Mouse (Mus musculus): Measurements from ENCODE around the gene Usp5. TPM values are rescaled to one million over a fixed set of nuclear protein-coding genes. Genes with fewer than 3 reads are reported as not detected.
A peak's percentile ranks its signal among the peaks of the same experiment; 100 is the strongest.
"Not testable (repeated sequence)": the region's sequence is repeated elsewhere in the genome, so short reads cannot be mapped to it uniquely, and the experiment has no call there.

Usp5 gene
- polyA plus RNA-seq, 1 experiment from 2014 or later = 223 TPM

DNA sequence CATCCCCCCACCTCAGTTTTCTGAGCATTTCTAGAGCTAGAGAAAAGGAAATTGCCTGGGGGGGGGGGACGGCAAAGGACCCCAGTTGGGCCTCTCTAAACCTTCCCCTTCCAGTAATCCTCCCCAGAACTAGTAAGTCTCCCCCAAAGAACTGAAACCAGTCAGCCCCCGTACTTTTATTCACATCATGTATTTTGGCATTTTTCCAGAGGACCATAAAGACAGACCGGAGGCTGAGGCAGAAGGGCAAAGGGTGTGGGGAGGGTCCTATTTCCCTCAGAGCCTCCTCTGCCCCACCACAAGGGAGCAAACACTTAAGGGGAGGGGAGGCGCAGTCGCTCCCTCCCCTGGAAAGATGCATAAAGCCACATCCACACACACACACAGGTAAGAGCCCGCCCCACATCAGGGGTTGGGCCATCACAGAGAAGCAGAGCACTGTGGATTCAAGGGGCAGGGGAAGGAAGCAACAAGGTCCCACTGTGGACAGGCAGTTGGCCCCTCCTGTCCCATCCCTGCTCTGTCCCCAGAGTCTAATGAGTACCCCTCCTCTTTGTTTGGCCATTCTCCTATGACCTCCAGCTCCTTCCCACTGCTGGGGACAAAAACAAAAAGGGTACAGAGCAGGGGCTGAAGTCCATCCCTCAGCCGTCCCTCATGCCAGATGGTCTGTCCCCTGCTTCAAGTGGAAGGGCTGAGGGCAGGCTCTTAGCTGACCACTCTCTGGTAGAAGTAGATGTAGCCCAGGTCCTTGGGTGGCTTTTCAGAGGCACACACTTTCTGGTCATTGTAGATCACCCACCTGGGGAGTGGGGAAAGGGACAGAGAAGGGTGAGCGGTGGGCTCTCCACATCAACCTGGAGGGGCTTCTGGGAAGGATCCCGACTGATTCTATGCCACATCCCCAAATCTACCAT, 14.2 kb downstream of the Usp5 start:
- Histone ChIP-seq H3K4me3 (ENCODE audit: low read depth, low read length) (no peak overlapping the region), H3K27me3 (ENCODE audit: control insufficient read depth, insufficient read depth, low read depth, low read length) (no peaks in the 10 kb centered on the region), H3K4me1 (ENCODE audit: control insufficient read depth, insufficient read depth, low read length) (peaks cover 19% of the 10 kb centered on the region), H3K9ac (ENCODE audit: low read depth, low read length) (no peak overlapping the region; the same call in 1 of the 2 replicates), H3K27ac (ENCODE audit: low read length) (no peak overlapping the region), H3K9me3 (replicated peaks; ENCODE audit: control insufficient read depth, low read length, poor library complexity, severe bottlenecking) (no peaks in the 10 kb centered on the region), H3K36me3 (ENCODE audit: control insufficient read depth, insufficient read depth, low read length) (peaks cover 35% of the 10 kb centered on the region), H3K4me2 (ENCODE audit: low read length) (no peak overlapping the region)
- 71% methylated on average over 9 of the region's 9 CpGs for WGBS
- no peak for ATAC-seq

- H3K9ac ChIP-seq (ENCODE audit: low read depth, low read length) = no peak overlapping the region
- WGBS = 32% methylated on average over 7 of the region's 8 CpGs
- H3K9me3 ChIP-seq (replicated peaks; ENCODE audit: control insufficient read depth, low read length, poor library complexity, severe bottlenecking) = no peaks in the 10 kb centered on the region
- no peaks in the 10 kb centered on the region for H3K27me3 ChIP-seq (ENCODE audit: control insufficient read depth, insufficient read depth, low read depth, low read length)
- ATAC-seq = peak; percentile 25; the same call in 1 of the 2 replicates
- peak overlapping the region; percentile 55 for H3K4me3 ChIP-seq (ENCODE audit: low read depth, low read length)
- peak overlapping the region; percentile 69 for H3K4me2 ChIP-seq (ENCODE audit: low read length)
- H3K27ac ChIP-seq (ENCODE audit: low read length) = no peak overlapping the region
- H3K4me1 ChIP-seq (ENCODE audit: control insufficient read depth, insufficient read depth, low read length) = peaks cover 26% of the 10 kb centered on the region
- H3K36me3 ChIP-seq (ENCODE audit: control insufficient read depth, insufficient read depth, low read length) = peaks cover 28% of the 10 kb centered on the region
Observed at GRCm38 (mm10) chr6:124814448-124814847, 14.8 kb downstream of the Usp5 start.

DNA sequence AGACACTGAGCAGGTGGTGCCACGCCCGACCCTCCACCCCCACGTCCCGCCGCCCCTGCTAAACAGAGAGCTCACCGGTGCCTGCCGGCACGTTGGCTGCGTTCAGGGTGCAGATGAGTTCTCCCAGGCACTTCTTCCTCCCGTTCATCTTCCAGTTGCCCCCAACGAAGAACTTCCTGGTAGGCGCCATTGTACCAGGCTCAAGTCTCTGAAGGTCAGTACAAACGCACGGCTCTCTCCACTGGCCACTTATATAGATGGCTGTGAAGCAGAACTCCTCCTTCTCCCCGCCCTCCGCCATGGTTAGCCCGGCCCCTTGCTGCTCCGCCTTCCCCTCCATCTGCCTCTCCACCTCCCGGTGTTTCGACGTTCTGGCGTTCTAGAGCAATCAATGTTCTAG, 15.4 kb downstream of the Usp5 start, which contains the start of gene Tpi1:
Gene Tpi1 (minus strand): TSS at position 364 of the 400 bp plus-strand sequence.
- peak within 1 kb of the TSS; percentile 69 for H3K4me2 ChIP-seq (ENCODE audit: low read length)
- WGBS = 0% methylated on average over 22 of the region's 22 CpGs
- peak within 1 kb of the TSS; percentile 86 for H3K27ac ChIP-seq (ENCODE audit: low read length)
- H3K4me1 ChIP-seq (ENCODE audit: control insufficient read depth, insufficient read depth, low read length) = peaks cover 30% of the 10 kb centered on the region
- peak within 1 kb of the TSS; percentile 55 for H3K4me3 ChIP-seq (ENCODE audit: low read depth, low read length)
- H3K36me3 ChIP-seq (ENCODE audit: control insufficient read depth, insufficient read depth, low read length) = peaks cover 23% of the 10 kb centered on the region
- no peaks in the 10 kb centered on the region for H3K27me3 ChIP-seq (ENCODE audit: control insufficient read depth, insufficient read depth, low read depth, low read length)
- peak; percentile 89 for ATAC-seq
- H3K9me3 ChIP-seq (replicated peaks; ENCODE audit: control insufficient read depth, low read length, poor library complexity, severe bottlenecking) = no peaks in the 10 kb centered on the region
- H3K9ac ChIP-seq (ENCODE audit: low read depth, low read length) = peak within 1 kb of the TSS; percentile 75

DNA sequence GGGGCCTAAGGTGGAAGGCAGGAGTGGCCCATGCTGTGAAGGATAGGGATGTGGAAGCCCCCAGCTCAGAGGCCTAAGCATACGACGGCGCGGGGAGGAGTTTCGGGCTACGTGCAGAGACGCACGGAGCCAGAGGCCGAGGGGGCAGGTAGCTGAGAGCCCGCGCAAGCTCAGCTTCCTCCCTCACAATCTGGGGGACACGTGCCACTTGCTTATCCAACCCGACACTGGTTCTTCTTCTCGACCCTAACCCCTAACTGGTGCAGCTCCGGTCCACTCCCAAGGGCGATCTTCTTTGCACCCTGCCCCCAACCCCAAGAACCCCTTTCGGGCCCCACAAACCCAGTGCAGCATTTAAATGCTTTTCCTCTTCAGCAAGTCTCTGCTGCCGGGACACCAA, 15.8 kb downstream of the Usp5 start:
- Histone ChIP-seq H3K4me3 (ENCODE audit: low read depth, low read length) (peak overlapping the region; percentile 55), H3K4me2 (ENCODE audit: low read length) (peak overlapping the region; percentile 69), H3K27ac (ENCODE audit: low read length) (peak overlapping the region; percentile 86), H3K27me3 (ENCODE audit: control insufficient read depth, insufficient read depth, low read depth, low read length) (no peaks in the 10 kb centered on the region), H3K9ac (ENCODE audit: low read depth, low read length) (peak overlapping the region; percentile 75), H3K36me3 (ENCODE audit: control insufficient read depth, insufficient read depth, low read length) (peaks cover 19% of the 10 kb centered on the region), H3K9me3 (replicated peaks; ENCODE audit: control insufficient read depth, low read length, poor library complexity, severe bottlenecking) (no peaks in the 10 kb centered on the region), H3K4me1 (ENCODE audit: control insufficient read depth, insufficient read depth, low read length) (peaks cover 35% of the 10 kb centered on the region)
- 0% methylated on average over 18 of the region's 18 CpGs for WGBS
- ATAC-seq = peak; percentile 87

DNA sequence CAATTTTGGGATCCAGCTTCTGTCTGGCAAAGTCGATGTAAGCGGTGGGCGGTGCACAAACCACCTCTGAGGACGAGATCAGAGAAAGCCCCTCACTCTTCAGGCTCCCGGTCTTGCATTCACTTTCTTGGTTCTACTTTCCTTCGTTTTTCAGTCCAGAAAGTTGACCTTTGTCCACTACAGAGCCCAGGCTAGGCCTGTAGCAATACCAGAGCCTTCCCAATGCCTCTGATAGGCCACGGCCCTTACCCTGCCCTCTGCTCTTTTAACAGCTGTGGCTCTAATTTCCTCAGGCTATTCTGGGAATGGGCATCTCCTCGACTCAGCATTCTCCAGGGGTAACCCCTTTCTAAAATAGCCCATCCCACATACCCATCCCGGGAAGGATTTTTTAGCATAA, 16.4 kb downstream of the Usp5 start:
- 18% methylated on average over 9 of the region's 9 CpGs for WGBS
- Histone ChIP-seq H3K4me2 (ENCODE audit: low read length) (peak overlapping the region; percentile 69), H3K9ac (ENCODE audit: low read depth, low read length) (peak overlapping the region; percentile 75), H3K27ac (ENCODE audit: low read length) (peak overlapping the region; percentile 86), H3K4me3 (ENCODE audit: low read depth, low read length) (peak overlapping the region; percentile 55), H3K27me3 (ENCODE audit: control insufficient read depth, insufficient read depth, low read depth, low read length) (no peaks in the 10 kb centered on the region), H3K4me1 (ENCODE audit: control insufficient read depth, insufficient read depth, low read length) (peaks cover 39% of the 10 kb centered on the region), H3K36me3 (ENCODE audit: control insufficient read depth, insufficient read depth, low read length) (peaks cover 14% of the 10 kb centered on the region), H3K9me3 (replicated peaks; ENCODE audit: control insufficient read depth, low read length, poor library complexity, severe bottlenecking) (no peaks in the 10 kb centered on the region)
- no peak for ATAC-seq

- Histone ChIP-seq H3K36me3 (ENCODE audit: control insufficient read depth, insufficient read depth, low read length) (peaks cover 10% of the 10 kb centered on the region; the same call in 1 of the 2 replicates), H3K9me3 (replicated peaks; ENCODE audit: control insufficient read depth, low read length, poor library complexity, severe bottlenecking) (no peaks in the 10 kb centered on the region), H3K4me2 (ENCODE audit: low read length) (peak overlapping the region; percentile 69), H3K27ac (ENCODE audit: low read length) (no peak overlapping the region), H3K9ac (ENCODE audit: low read depth, low read length) (peak overlapping the region; percentile 75; the same call in 1 of the 2 replicates), H3K4me3 (ENCODE audit: low read depth, low read length) (peak overlapping the region; percentile 55; the same call in 1 of the 2 replicates), H3K27me3 (ENCODE audit: control insufficient read depth, insufficient read depth, low read depth, low read length) (no peaks in the 10 kb centered on the region), H3K4me1 (ENCODE audit: control insufficient read depth, insufficient read depth, low read length) (peaks cover 39% of the 10 kb centered on the region)
- 87% methylated on average over 24 of the region's 24 CpGs for WGBS
- ATAC-seq = no peak
Observed at GRCm38 (mm10) chr6:124811701-124812560, 17.4 kb downstream of the Usp5 start.

DNA sequence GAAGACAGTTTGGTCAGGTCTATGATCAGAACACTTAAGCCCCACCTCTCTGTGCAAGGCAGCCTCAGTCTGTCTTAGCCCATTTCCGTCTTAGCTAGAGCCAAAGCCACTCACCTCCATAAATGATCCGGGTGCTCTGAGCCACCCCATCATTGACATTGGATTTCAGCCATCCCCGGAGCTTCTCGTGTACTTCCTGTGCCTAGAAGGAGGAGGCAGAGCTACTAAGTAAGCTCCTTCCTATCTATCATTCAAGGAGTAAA, 17.9 kb downstream of the Usp5 start:
- Histone ChIP-seq H3K27ac (ENCODE audit: low read length) (no peak overlapping the region), H3K36me3 (ENCODE audit: control insufficient read depth, insufficient read depth, low read length) (peaks cover 7% of the 10 kb centered on the region; the same call in 1 of the 2 replicates), H3K9me3 (replicated peaks; ENCODE audit: control insufficient read depth, low read length, poor library complexity, severe bottlenecking) (no peaks in the 10 kb centered on the region), H3K4me3 (ENCODE audit: low read depth, low read length) (no peak overlapping the region), H3K4me2 (ENCODE audit: low read length) (no peak overlapping the region), H3K4me1 (ENCODE audit: control insufficient read depth, insufficient read depth, low read length) (peaks cover 42% of the 10 kb centered on the region), H3K9ac (ENCODE audit: low read depth, low read length) (no peak overlapping the region), H3K27me3 (ENCODE audit: control insufficient read depth, insufficient read depth, low read depth, low read length) (no peaks in the 10 kb centered on the region)
- no peak for ATAC-seq
- WGBS = 82% methylated on average over 4 of the region's 4 CpGs

DNA sequence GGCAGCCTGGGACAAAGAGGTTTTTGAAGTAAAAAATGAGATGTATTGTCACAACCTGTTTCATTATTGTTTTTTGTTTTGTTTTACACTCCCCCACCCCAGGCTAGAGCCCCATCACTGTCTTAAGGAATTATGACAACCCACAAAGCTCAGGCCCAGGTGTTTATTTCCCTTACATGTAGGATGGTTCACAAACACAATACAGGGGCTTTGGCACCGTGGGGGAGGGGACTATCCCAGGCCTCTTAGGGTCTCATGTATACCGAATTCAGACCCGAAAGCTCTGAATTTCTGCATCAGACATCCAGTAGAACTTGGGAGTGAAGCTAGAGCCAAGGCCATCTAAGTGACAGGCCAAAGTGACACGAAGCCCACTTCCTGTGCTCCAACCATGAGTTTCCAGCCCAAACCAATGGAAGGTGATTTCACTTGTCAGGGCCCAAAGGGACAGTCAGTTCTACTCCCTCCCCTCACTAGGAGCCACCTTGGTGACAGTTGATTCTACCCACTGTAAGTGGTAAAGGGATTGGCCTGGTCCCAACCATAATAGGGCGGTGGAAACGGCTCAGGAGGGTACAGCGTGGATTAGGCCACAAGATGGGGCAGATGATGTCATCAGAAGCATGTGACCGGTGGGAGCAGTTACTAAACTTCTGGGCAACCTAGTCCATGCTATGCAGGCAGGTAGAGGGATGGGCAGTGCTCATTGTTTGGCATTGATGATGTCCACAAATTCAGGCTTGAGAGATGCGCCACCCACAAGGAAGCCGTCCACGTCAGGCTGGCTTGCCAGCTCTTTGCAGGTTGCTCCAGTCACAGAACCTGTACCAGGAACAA, 18.5 kb downstream of the Usp5 start:
- ATAC-seq; H3K9me3 ChIP-seq (replicated peaks; ENCODE audit: control insufficient read depth, low read length, poor library complexity, severe bottlenecking); H3K4me2 ChIP-seq (ENCODE audit: low read length); H3K4me3 ChIP-seq (ENCODE audit: low read depth, low read length); H3K27me3 ChIP-seq (ENCODE audit: control insufficient read depth, insufficient read depth, low read depth, low read length); H3K9ac ChIP-seq (ENCODE audit: low read depth, low read length); H3K27ac ChIP-seq (ENCODE audit: low read length); H3K36me3 ChIP-seq (ENCODE audit: control insufficient read depth, insufficient read depth, low read length): not testable (repeated sequence)
- peaks cover 47% of the 10 kb centered on the region for H3K4me1 ChIP-seq (ENCODE audit: control insufficient read depth, insufficient read depth, low read length)
- 85% methylated on average over 11 of the region's 11 CpGs for WGBS
